9 mouse cellular contexts compared by ENCODE assay signal in the genomic region with DNA sequence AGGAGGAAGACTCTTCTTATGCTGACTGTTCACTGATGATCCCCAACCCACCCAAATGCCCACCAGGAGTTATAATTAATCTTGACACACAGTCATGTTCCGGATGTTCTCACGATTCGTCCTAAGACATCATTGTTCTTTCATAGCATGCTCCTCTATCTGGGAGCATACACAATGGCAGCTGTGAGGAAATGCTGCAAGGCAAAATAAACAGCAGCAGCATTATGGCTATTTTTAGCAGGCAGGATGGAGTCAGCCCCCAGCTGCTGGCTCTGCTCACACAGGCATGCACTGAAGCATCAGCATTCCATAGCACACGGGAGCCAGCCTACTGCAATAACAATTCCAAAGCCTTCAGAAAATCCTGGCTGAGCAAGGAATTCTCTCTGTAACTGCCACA.
A peak's percentile ranks its signal among the peaks of the same experiment; 100 is the strongest.
DNase-seq lines count a peak whose midpoint lies in the region; ATAC-seq lines count a peak whose summit lies in the region.
"Had no signal": no experiment of that assay in that cellular context is flagged by ENCODE, and none has a peak within 500 bp of the region (broad histone marks: within the 10 kb centered on the region; RNA-seq: fewer than 3 reads in every experiment).

No protein-coding gene starts in this region.

- WGBS in embryonic facial prominence, embryonic 10.5 days, result 34% methylated on average over 4 of the region's 4 CpGs
- WGBS in hindbrain, embryonic 11.5 days, result 59% methylated on average over 4 of the region's 4 CpGs
- 58% methylated on average over 4 of the region's 4 CpGs for WGBS in limb, embryonic 13.5 days

- no peak overlapping the region for H3K4me3 ChIP-seq in embryonic facial prominence, embryonic 10.5 days
- H3K4me3 ChIP-seq in hindbrain, embryonic 11.5 days (ENCODE audit: low read depth, low read length), result no peak overlapping the region
- no peak overlapping the region for H3K4me3 ChIP-seq in limb, embryonic 13.5 days

- H3K4me2 ChIP-seq in hindbrain, embryonic 11.5 days (replicated peaks; ENCODE audit: low read depth, low read length), result no peak overlapping the region
- H3K4me2 ChIP-seq in limb, embryonic 13.5 days (replicated peaks), result no peak overlapping the region

- no peaks in the 10 kb centered on the region for H3K27me3 ChIP-seq in embryonic facial prominence, embryonic 10.5 days (replicated peaks; ENCODE audit: low read depth, poor library complexity, severe bottlenecking)
- no peaks in the 10 kb centered on the region for H3K27me3 ChIP-seq in hindbrain, embryonic 11.5 days (ENCODE audit: control insufficient read depth, insufficient read depth, low read length)
- H3K27me3 ChIP-seq in limb, embryonic 13.5 days, result no peaks in the 10 kb centered on the region

- H3K9me3 ChIP-seq in embryonic facial prominence, embryonic 10.5 days, result no peaks in the 10 kb centered on the region
- no peaks in the 10 kb centered on the region for H3K9me3 ChIP-seq in hindbrain, embryonic 11.5 days (ENCODE audit: control insufficient read depth, low read length)
- peaks cover 3% of the 10 kb centered on the region; the same call in 1 of the 2 replicates for H3K9me3 ChIP-seq in limb, embryonic 13.5 days

- peak; percentile 2 for DNase-seq in cerebellum, adult 9-11 months
- DNase-seq in cerebellum, adult 11 months, result no peak
- peak; percentile 22 for DNase-seq in embryonic facial prominence, embryonic 10.5 days (ENCODE audit: low spot score)
- peak; percentile 4 for DNase-seq in hindbrain, embryonic 11.5 days (ENCODE audit: low spot score)
- DNase-seq in right cerebral cortex, adult 2 months (ENCODE audit: low spot score in 2 of 2), result peak; percentile 14 to 37
- DNase-seq in testis, postnatal 14 days (ENCODE audit: low spot score), result no peak
- no peak for DNase-seq in urinary bladder, adult 2 months (ENCODE audit: low spot score)

- ATAC-seq in hindbrain, embryonic 11.5 days (ENCODE audit: low FRiP score), result no peak
- ATAC-seq in limb, embryonic 13.5 days (ENCODE audit: low FRiP score, low read depth), result peak; percentile 71; the same call in 1 of the 2 replicates

- no peak overlapping the region for H3K9ac ChIP-seq in hindbrain, embryonic 11.5 days (ENCODE audit: low read depth, low read length)
- H3K9ac ChIP-seq in limb, embryonic 13.5 days, result no peak overlapping the region

- no peak overlapping the region for H3K27ac ChIP-seq in embryonic facial prominence, embryonic 10.5 days (replicated peaks)
- H3K27ac ChIP-seq in hindbrain, embryonic 11.5 days (ENCODE audit: low read depth, low read length), result no peak overlapping the region
- no peak overlapping the region for H3K27ac ChIP-seq in limb, embryonic 13.5 days
- H3K27ac ChIP-seq: macrophage had no signal

- no peaks in the 10 kb centered on the region for H3K36me3 ChIP-seq in embryonic facial prominence, embryonic 10.5 days (replicated peaks)
- no peaks in the 10 kb centered on the region for H3K36me3 ChIP-seq in hindbrain, embryonic 11.5 days (ENCODE audit: control insufficient read depth, insufficient read depth, low read length)
- no peaks in the 10 kb centered on the region for H3K36me3 ChIP-seq in limb, embryonic 13.5 days

- no peaks in the 10 kb centered on the region for H3K4me1 ChIP-seq in embryonic facial prominence, embryonic 10.5 days
- H3K4me1 ChIP-seq in hindbrain, embryonic 11.5 days (replicated peaks; ENCODE audit: control insufficient read depth, insufficient read depth, low read length), result no peaks in the 10 kb centered on the region
- peaks cover 6% of the 10 kb centered on the region; the same call in 1 of the 2 replicates for H3K4me1 ChIP-seq in limb, embryonic 13.5 days

Comparison
In these comparisons a context has a peak if more than half of its experiments do, and no peak if none do; other contexts are left out.
1. DNase-seq: peak in cerebellum, adult 9-11 months (single experiment), embryonic facial prominence, embryonic 10.5 days (single experiment), hindbrain, embryonic 11.5 days (single experiment) and right cerebral cortex, adult 2 months (2 of 2); none in cerebellum, adult 11 months (single experiment), testis, postnatal 14 days (single experiment) and urinary bladder, adult 2 months (single experiment).